Mouse (Mus musculus) heart, postnatal 0 days (tissue): ENCODE data around the gene Wsb1. TPM values are rescaled to one million over a fixed set of nuclear protein-coding genes. Genes with fewer than 3 reads are reported as not detected.

ENCODE experiments used
- ATAC-seq: fragments of 200-750 bp; cut with Nextera tagmentation; 2 replicates; pipeline ENCODE4 v1.8.0; 2017; ENCODE audit warnings: low read depth, moderate number of reproducible peaks, moderate library complexity; ENCODE audit not compliant: insufficient read depth
- DNase-seq: peaks from one replicate; pipeline ENCODE4 v3.0.0-alpha.2; 2016; ENCODE audit warnings: low spot score
- H3K27ac ChIP-seq: fragments of 300-500 bp; sonication (generic); 2 replicates; pipeline ENCODE4 v1.5.1; 2014; ENCODE audit warnings: low read depth, mild to moderate bottlenecking
- H3K27me3 ChIP-seq: fragments of 300-500 bp; sonication (generic); 2 replicates; pipeline ENCODE4 v1.6.1; 2014; ENCODE audit warnings: low read length, mixed read lengths; ENCODE audit not compliant: control insufficient read depth, insufficient read depth
- H3K36me3 ChIP-seq: fragments of 300-500 bp; sonication (generic); replicated peaks from 2 replicates; pipeline ENCODE4 v1.6.1; 2014; ENCODE audit warnings: low read length, mixed read lengths; ENCODE audit not compliant: control insufficient read depth, insufficient read depth
- H3K4me1 ChIP-seq: fragments of 300-500 bp; sonication (generic); 2 replicates; pipeline ENCODE4 v1.6.1; 2014; ENCODE audit warnings: antibody characterized with exemption; ENCODE audit not compliant: control insufficient read depth, insufficient read depth
- H3K4me2 ChIP-seq: fragments of 300-500 bp; sonication (generic); 2 replicates; pipeline ENCODE4 v1.6.1; 2014; ENCODE audit warnings: low read depth, mild to moderate bottlenecking, low read length, moderate library complexity
- H3K4me3 ChIP-seq: fragments of 300-500 bp; sonication (generic); 2 replicates; pipeline ENCODE4 v1.5.1; 2014; ENCODE audit warnings: low read depth, low read length
- H3K9ac ChIP-seq: fragments of 300-500 bp; sonication (generic); replicated peaks from 2 replicates; pipeline ENCODE4 v1.6.1; 2014; ENCODE audit warnings: low read depth, low read length, mixed read lengths
- H3K9me3 ChIP-seq: fragments of 300-500 bp; sonication (generic); replicated peaks from 2 replicates; pipeline ENCODE4 v1.6.1; 2016; ENCODE audit warnings: low read length; ENCODE audit not compliant: control insufficient read depth
- CTCF ChIP-seq: IDR thresholded peaks from 2 replicates; pipeline ENCODE4 v1.5.1; 2016; ENCODE audit warnings: antibody characterized with exemption, control low read depth, low read depth
- EP300 ChIP-seq: IDR thresholded peaks from 2 replicates; pipeline ENCODE4 v1.6.1; 2016; ENCODE audit warnings: antibody characterized with exemption, low read depth
- WGBS: fragments of 180-500 bp; shearing (Covaris S2); extraction: QIAGEN DNeasy Blood & Tissue Kit; methylation state at CpG from one replicate; pipeline ENCODE4 v1.1.7; 2014; 5-methylcytosine and 5-hydroxymethylcytosine counted together
- polyA plus RNA-seq: library from polyadenylated mRNA; unstranded; fragments of >200 nt; fragmentation: Nextera tagmentation; extraction: Ambion mirVana; gene quantifications from 2 replicates; pipeline ENCODE4 v1.2.1, GENCODE M21; 2015
- total RNA-seq: library from RNA; depleted of rRNA; stranded (reverse); fragments of >200 nt; gene quantifications from 2 replicates; pipeline ENCODE4 v1.2.3, GENCODE M21; 2014; ENCODE audit warnings: low replicate concordance; rRNA removed

Wsb1 gene
- total and polyA plus RNA-seq, 2 experiments from 2014 or later = 63.9 to 73.2 TPM

DNA sequence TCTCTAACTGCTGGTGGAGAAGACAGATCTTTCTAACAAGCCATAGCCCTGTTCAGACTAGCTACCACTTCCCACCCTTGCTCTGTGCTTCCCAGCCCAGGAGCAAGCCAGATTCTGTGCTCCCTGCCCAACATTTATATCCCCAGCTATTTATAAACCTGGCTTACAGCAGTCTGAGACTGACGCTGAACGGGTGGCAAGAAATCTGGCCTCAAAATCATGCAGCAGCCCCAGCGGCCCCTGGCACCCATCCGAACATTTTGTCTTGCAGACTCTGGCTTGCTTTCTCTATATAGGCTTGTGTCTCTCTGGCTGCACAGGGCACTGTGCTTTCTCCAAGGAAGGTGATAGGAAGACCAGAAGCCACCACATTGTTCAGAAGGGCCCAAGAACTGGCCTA lies 63.3 kb downstream of the Wsb1 start:
- no peaks in the 10 kb centered on the region for H3K9me3 ChIP-seq
- peaks cover 28% of the 10 kb centered on the region for H3K4me1 ChIP-seq
- H3K4me2 ChIP-seq = no peak overlapping the region
- DNase-seq (peak; percentile 65), ATAC-seq (peak; percentile 69)
- no peaks in the 10 kb centered on the region for H3K27me3 ChIP-seq
- H3K27ac ChIP-seq = peak overlapping the region; percentile 78
- TF ChIP-seq CTCF (no peak), EP300 (no peak)
- no peaks in the 10 kb centered on the region for H3K36me3 ChIP-seq
- no peak overlapping the region for H3K4me3 ChIP-seq
- H3K9ac ChIP-seq = no peak overlapping the region
- 39% methylated on average over 4 of the region's 4 CpGs for WGBS

GRCm38 (mm10) chr11:79190257-79190656 lies 64.2 kb downstream of the Wsb1 start:
- ATAC-seq = no peak
- no peak overlapping the region for H3K4me2 ChIP-seq
- 94% methylated on average over 2 of the region's 2 CpGs for WGBS
- DNase-seq = no peak
- no peaks in the 10 kb centered on the region for H3K27me3 ChIP-seq
- H3K9me3 ChIP-seq = no peaks in the 10 kb centered on the region
- TF ChIP-seq CTCF = no peak
- no peak for TF ChIP-seq EP300
- H3K4me1 ChIP-seq = peaks cover 25% of the 10 kb centered on the region
- H3K27ac ChIP-seq = no peak overlapping the region
- no peak overlapping the region for H3K4me3 ChIP-seq
- H3K9ac ChIP-seq = no peak overlapping the region
- H3K36me3 ChIP-seq = no peaks in the 10 kb centered on the region

Other genes starting within 250 kb of the Wsb1 start
- gene Ksr1, start 108.3 kb downstream of the Wsb1 start, total RNA-seq = 7.7 and 15.2 TPM in 2 replicates
- gene Ksr1, start 108.3 kb downstream of the Wsb1 start, polyA plus RNA-seq = 1.3 and 1.5 TPM in 2 replicates
- gene Gm9964, start 42.2 kb upstream of the Wsb1 start, total RNA-seq = not detected in 2 replicates
- not detected in 2 replicates for gene Gm9964, start 42.2 kb upstream of the Wsb1 start, polyA plus RNA-seq
- 19.2 and 20.1 TPM in 2 replicates for gene Nf1, start 85.0 kb upstream of the Wsb1 start, total RNA-seq
- gene Nf1, start 85.0 kb upstream of the Wsb1 start, polyA plus RNA-seq = 2.6 and 3.5 TPM in 2 replicates
- not detected in 2 replicates for gene Omg, start 249.4 kb upstream of the Wsb1 start, total RNA-seq
- gene Omg, start 249.4 kb upstream of the Wsb1 start, polyA plus RNA-seq = 0.07 TPM in 1 of 2 replicates, not detected in the other